ENCODE assay signal across 9 mouse cellular contexts in genomic region chr2:170147661-170148153, GRCm38 (mm10). TPM values are rescaled to one million over a fixed set of nuclear protein-coding genes. Genes with fewer than 3 reads are reported as not detected.
DNase-seq lines count a peak whose midpoint lies in the region; ATAC-seq and TF ChIP-seq lines count a peak whose summit lies in the region.
"Had no signal": no experiment of that assay in that cellular context is flagged by ENCODE, and none has a peak within 500 bp of the region (broad histone marks: within the 10 kb centered on the region; RNA-seq: fewer than 3 reads in every experiment).

Gene Zfp217 (minus strand): TSS chr2:170148103.

- TF ChIP-seq EP300 in heart, postnatal 0 days (IDR thresholded peaks at IDR 0.05; ENCODE audit: low read depth): 0 out of 2 replicates have a peak, but pooled peaks have one; percentile 46
- TF ChIP-seq EP300 in liver, embryonic 14.5 days (IDR thresholded peaks at IDR 0.05; ENCODE audit: low read depth): no peak

- H3K27ac ChIP-seq in bone marrow macrophage, adult 2 months (ENCODE audit: insufficient read depth, low read depth, low read length): peak within 1 kb of the TSS; percentile 78
- H3K27ac ChIP-seq in heart, postnatal 0 days (ENCODE audit: low read depth): peak within 1 kb of the TSS; percentile 79
- peak within 1 kb of the TSS; percentile 13 for H3K27ac ChIP-seq in liver, embryonic 14.5 days
- no peak within 1 kb of the TSS for H3K27ac ChIP-seq in midbrain, embryonic 11.5 days (ENCODE audit: low read depth, low read length)
- H3K27ac ChIP-seq: neural tube, embryonic 12.5 days had no signal

- peak; percentile 94 for ATAC-seq in heart, postnatal 0 days (ENCODE audit: insufficient read depth, low read depth)
- ATAC-seq in liver, embryonic 14.5 days (ENCODE audit: insufficient read depth): peak; percentile 17; the same call in 1 of the 2 replicates
- ATAC-seq in midbrain, embryonic 11.5 days (ENCODE audit: low FRiP score): no peak

- WGBS in heart, postnatal 0 days: 21% methylated on average over 14 of the region's 14 CpGs
- 17% methylated on average over 14 of the region's 14 CpGs for WGBS in liver, embryonic 14.5 days (ENCODE audit: insufficient replicate concordance)
- WGBS in midbrain, embryonic 11.5 days: 76% methylated on average over 14 of the region's 14 CpGs

- TF ChIP-seq CTCF in bone marrow macrophage, adult 2 months (IDR thresholded peaks at IDR 0.05; ENCODE audit: low read depth, low read length): no peak
- TF ChIP-seq CTCF in heart, postnatal 0 days (IDR thresholded peaks at IDR 0.05; ENCODE audit: low read depth): peak; percentile 36
- TF ChIP-seq CTCF in liver, embryonic 14.5 days (IDR thresholded peaks at IDR 0.05; ENCODE audit: low read depth): no peak

- peak within 1 kb of the TSS; percentile 22 for H3K4me2 ChIP-seq in heart, postnatal 0 days (ENCODE audit: low read depth, low read length)
- H3K4me2 ChIP-seq in liver, embryonic 14.5 days (ENCODE audit: low read depth): peak within 1 kb of the TSS; percentile 66
- H3K4me2 ChIP-seq in midbrain, embryonic 11.5 days: no peak within 1 kb of the TSS
- H3K4me2 ChIP-seq: neural tube, embryonic 12.5 days had no signal

- intact Hi-C loops in gastrocnemius, postnatal 14 days (cut with DNase I; ENCODE audit: low total_unique reads): no loop called here

- no peak for TF ChIP-seq POLR2A in bone marrow macrophage, adult 2 months (IDR thresholded peaks at IDR 0.05; ENCODE audit: borderline replicate concordance, low read depth, low read length)

- no peaks in the 10 kb centered on the region for H3K36me3 ChIP-seq in heart, postnatal 0 days (replicated peaks; ENCODE audit: control insufficient read depth, insufficient read depth, low read length)
- peaks cover 2% of the 10 kb centered on the region; the same call in 1 of the 2 replicates for H3K36me3 ChIP-seq in liver, embryonic 14.5 days (replicated peaks; ENCODE audit: control insufficient read depth, insufficient read depth, low read depth)
- H3K36me3 ChIP-seq in midbrain, embryonic 11.5 days (ENCODE audit: control insufficient read depth, insufficient read depth, low read length): no peaks in the 10 kb centered on the region
- H3K36me3 ChIP-seq: neural tube, embryonic 12.5 days had no signal

- DNase-seq in gastrocnemius, adult 18-20 months (ENCODE audit: low spot score): peak; percentile 60
- DNase-seq in gastrocnemius, postnatal 14 days: no peak
- peak; percentile 94 for DNase-seq in heart, postnatal 0 days (ENCODE audit: low spot score)
- DNase-seq in liver, embryonic 14.5 days (ENCODE audit: low read depth in 3 of 3, low spot score in 3 of 3): no peak
- peak; percentile 66 for DNase-seq in thymus, postnatal 0 days (ENCODE audit: low spot score)
- DNase-seq in midbrain, embryonic 11.5 days (ENCODE audit: low spot score, missing footprints): no peak
- no peak for DNase-seq in layer of hippocampus, adult 8-10 months (ENCODE audit: low spot score in 2 of 2)

- H3K27me3 ChIP-seq in heart, postnatal 0 days (ENCODE audit: control insufficient read depth, insufficient read depth, low read length): no peaks in the 10 kb centered on the region
- no peaks in the 10 kb centered on the region for H3K27me3 ChIP-seq in liver, embryonic 14.5 days (ENCODE audit: control insufficient read depth, insufficient read depth, low read length)
- no peaks in the 10 kb centered on the region for H3K27me3 ChIP-seq in midbrain, embryonic 11.5 days (ENCODE audit: control insufficient read depth, insufficient read depth, low read length)
- H3K27me3 ChIP-seq: neural tube, embryonic 12.5 days had no signal

- H3K4me1 ChIP-seq in bone marrow macrophage, adult 2 months (ENCODE audit: control insufficient read depth, insufficient read depth, low read length): peaks cover 49% of the 10 kb centered on the region
- H3K4me1 ChIP-seq in heart, postnatal 0 days (ENCODE audit: control insufficient read depth, insufficient read depth): peaks cover 14% of the 10 kb centered on the region
- peaks cover 27 to 51% of the 10 kb centered on the region in 2 experiments for H3K4me1 ChIP-seq in liver, embryonic 14.5 days (replicated peaks; ENCODE audit: control insufficient read depth in 2 of 2, insufficient read depth in 2 of 2, low read length in 1 of 2)
- no peaks in the 10 kb centered on the region for H3K4me1 ChIP-seq in midbrain, embryonic 11.5 days (ENCODE audit: control insufficient read depth, insufficient read depth, low read length)
- H3K4me1 ChIP-seq: neural tube, embryonic 12.5 days had no signal

- H3K9me3 ChIP-seq in heart, postnatal 0 days (replicated peaks; ENCODE audit: control insufficient read depth, low read length): no peaks in the 10 kb centered on the region
- H3K9me3 ChIP-seq in liver, embryonic 14.5 days (ENCODE audit: control insufficient read depth, low read length): no peaks in the 10 kb centered on the region
- H3K9me3 ChIP-seq in midbrain, embryonic 11.5 days (ENCODE audit: control insufficient read depth, low read length): no peaks in the 10 kb centered on the region
- H3K9me3 ChIP-seq: neural tube, embryonic 12.5 days had no signal

- H3K4me3 ChIP-seq in bone marrow macrophage, adult 2 months (ENCODE audit: insufficient read depth, low read length): peak within 1 kb of the TSS; percentile 10; the same call in 1 of the 2 replicates
- peak within 1 kb of the TSS; percentile 28 for H3K4me3 ChIP-seq in heart, postnatal 0 days (ENCODE audit: low read depth, low read length)
- peak within 1 kb of the TSS; percentile 61 to 69 for H3K4me3 ChIP-seq in liver, embryonic 14.5 days (ENCODE audit: insufficient read depth in 1 of 2, low read depth in 2 of 2, low read length in 2 of 2)
- H3K4me3 ChIP-seq in midbrain, embryonic 11.5 days (ENCODE audit: low read depth, low read length): no peak within 1 kb of the TSS
- H3K4me3 ChIP-seq: neural tube, embryonic 12.5 days had no signal

- H3K9ac ChIP-seq in heart, postnatal 0 days (replicated peaks; ENCODE audit: low read depth, low read length): no peak within 1 kb of the TSS
- peak within 1 kb of the TSS; percentile 41 for H3K9ac ChIP-seq in liver, embryonic 14.5 days (replicated peaks)
- no peak within 1 kb of the TSS for H3K9ac ChIP-seq in midbrain, embryonic 11.5 days (ENCODE audit: low read length)
- H3K9ac ChIP-seq: neural tube, embryonic 12.5 days had no signal

RNA-seq across cellular contexts. Expression of gene Zfp217, which starts in this region (rescaled TPM):
- 1 to 10 TPM; 3.8 to 5.5 TPM for total RNA-seq in gastrocnemius, adult 18-20 months (2021)
- total RNA-seq in gastrocnemius, postnatal 14 days (2021): 10 to 100 TPM in 1 of 2 experiments, 1 to 10 TPM in 1; 7.7 to 10.1 TPM
- 44.0 and 45.3 TPM in 2 replicates for polyA plus RNA-seq in bone marrow macrophage, adult 2 months (2012; ENCODE audit: insufficient read depth, insufficient read length, missing spikeins)
- total RNA-seq in heart, postnatal 0 days (2014; rRNA removed; ENCODE audit: low replicate concordance): 9.8 and 10.1 TPM in 2 replicates
- polyA plus RNA-seq in heart, postnatal 0 days (2015; fragmentation: Nextera tagmentation; extraction: Ambion mirVana): 1.9 and 2.1 TPM in 2 replicates
- 4.2 and 4.8 TPM in 2 replicates for polyA plus RNA-seq in liver, embryonic 14.5 days (2012; rRNA removed)
- 2.3 and 3.5 TPM in 2 replicates for polyA plus RNA-seq in liver, embryonic 14.5 days (2014; fragmentation: Nextera tagmentation; extraction: Ambion mirVana)
- polyA plus RNA-seq in thymus, postnatal 0 days (2015; fragmentation: Nextera tagmentation; extraction: Ambion mirVana): 5.8 and 6.9 TPM in 2 replicates
- 3.0 and 3.2 TPM in 2 replicates for polyA plus RNA-seq in midbrain, embryonic 11.5 days (2014; fragmentation: Nextera tagmentation; extraction: Ambion mirVana)
- total RNA-seq in layer of hippocampus, adult 8-10 months (2022): 1 to 10 TPM; 3.2 to 5.3 (median 4.5) TPM

Comparison
In these comparisons a context has a peak if more than half of its experiments do, and no peak if none do; other contexts are left out.
1. DNase-seq: peak in gastrocnemius, adult 18-20 months (single experiment), heart, postnatal 0 days (single experiment) and thymus, postnatal 0 days (single experiment); none in gastrocnemius, postnatal 14 days (single experiment), liver, embryonic 14.5 days (0 of 3), midbrain, embryonic 11.5 days (single experiment) and layer of hippocampus, adult 8-10 months (0 of 2).